Mouse (Mus musculus) urinary bladder, adult 2 months (tissue): ENCODE measurements around the gene Zfp462. TPM values are rescaled to one million over a fixed set of nuclear protein-coding genes. Genes with fewer than 3 reads are reported as not detected.
"Not testable (repeated sequence)": the region's sequence is repeated elsewhere in the genome, so short reads cannot be mapped to it uniquely, and the experiment has no call there.

Experiments used
- DNase-seq: peaks from one replicate; pipeline ENCODE4 v3.0.0; 2022; ENCODE audit warnings: low spot score
- polyA plus RNA-seq: library from polyadenylated mRNA; depleted of rRNA; stranded (reverse); fragments of >200 nt; gene quantifications from 2 replicates; pipeline ENCODE4 v1.2.3, GENCODE M21; 2012; rRNA removed

Gene Zfp462
- 7.8 and 7.9 TPM in 2 replicates for polyA plus RNA-seq

DNA sequence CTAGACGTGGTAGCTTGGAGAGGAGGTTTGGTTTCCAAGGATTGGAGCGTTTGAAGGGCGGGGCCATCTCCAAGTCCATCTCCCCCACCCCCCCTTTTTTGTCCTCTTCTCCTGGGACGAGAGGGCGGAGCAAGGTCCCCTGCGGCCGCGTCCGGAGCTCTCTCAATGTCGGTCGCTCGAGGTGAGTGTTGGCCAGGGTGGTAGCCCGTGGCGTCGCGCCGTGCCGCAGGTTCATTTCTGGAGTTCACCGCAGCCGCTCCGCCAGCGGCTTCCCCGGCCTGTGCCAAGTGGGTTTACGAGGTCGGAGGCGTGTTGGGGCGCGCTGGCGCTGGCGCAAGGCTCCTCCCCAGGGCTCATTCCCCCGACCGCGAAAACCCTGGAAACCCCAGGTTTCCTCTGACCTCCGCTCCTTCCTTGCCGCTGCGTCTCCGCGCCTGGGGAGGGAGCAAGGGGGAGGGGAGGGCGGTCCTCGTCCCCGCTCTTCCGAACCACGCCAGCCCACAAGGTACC, at the start of gene Zfp462:
Gene Zfp462, plus strand, starts transcription at position 128 of the 510 bp plus-strand sequence.
- DNase-seq: peak; percentile 65

DNA sequence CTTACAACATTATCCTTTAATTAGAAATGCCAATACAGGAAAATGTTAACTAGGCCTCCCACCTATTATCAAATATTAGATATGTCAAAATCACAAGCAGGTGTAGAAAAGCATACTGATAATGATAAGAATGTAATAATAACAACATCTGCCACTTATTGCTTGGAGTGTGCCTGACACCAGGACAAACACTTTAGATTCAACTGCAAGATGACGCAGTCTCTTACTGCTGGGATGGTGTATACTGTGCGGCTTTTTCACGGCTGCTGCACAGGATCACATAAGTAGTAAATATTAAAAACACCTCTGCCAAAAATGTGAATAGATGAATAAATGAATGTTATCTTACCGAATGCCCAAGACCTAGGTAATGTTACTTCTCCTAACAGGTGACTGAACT, 48.8 kb upstream of the Zfp462 start:
- no peak for DNase-seq

DNA sequence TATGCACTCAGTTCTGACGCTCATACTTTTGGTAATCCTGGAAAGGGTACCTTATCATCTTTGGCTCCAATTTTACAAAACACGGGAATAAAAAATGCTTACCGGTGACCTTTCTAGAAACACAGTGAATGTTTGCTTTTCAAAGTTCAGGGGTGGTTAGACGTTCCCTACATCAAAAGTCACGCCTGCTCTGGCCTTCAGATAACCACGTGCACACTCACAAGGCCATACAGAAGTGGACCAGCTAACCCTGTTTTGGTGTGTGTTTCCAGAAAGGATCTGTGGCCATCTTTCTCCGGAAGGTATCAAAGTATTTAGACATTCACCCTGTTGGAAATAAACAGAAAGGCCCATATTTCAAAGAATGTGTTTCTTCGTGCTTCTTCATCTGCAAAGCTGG, 40.2 kb upstream of the Zfp462 start:
- DNase-seq: no peak

DNA sequence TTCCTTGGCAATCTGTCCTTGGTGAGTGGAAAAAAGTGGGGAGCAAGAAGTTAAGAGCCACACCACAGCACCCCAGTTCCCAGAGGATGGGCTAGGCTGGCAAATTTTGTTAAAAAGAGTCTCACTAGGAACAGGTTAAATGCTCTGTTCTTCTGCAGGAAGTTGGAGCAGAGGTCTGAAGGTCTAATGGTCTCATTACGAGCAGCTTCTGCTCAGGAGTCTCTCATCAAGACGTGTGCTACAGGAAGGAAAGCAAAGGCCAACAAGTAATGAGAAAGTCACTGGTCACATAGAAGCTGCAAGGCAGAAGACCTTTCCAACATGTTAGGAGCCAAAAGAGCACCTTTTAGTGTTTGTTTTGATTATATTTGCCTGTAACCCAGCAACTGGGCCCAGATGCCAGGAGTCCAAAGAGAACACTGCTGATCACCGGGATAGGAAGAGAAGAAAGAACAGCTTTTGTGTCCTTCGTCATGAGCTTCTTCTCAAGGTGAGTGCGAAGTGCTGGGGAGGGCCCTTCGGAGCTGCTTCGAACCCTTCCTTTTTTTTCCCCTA, 39.4 kb upstream of the Zfp462 start:
- DNase-seq: no peak

DNA sequence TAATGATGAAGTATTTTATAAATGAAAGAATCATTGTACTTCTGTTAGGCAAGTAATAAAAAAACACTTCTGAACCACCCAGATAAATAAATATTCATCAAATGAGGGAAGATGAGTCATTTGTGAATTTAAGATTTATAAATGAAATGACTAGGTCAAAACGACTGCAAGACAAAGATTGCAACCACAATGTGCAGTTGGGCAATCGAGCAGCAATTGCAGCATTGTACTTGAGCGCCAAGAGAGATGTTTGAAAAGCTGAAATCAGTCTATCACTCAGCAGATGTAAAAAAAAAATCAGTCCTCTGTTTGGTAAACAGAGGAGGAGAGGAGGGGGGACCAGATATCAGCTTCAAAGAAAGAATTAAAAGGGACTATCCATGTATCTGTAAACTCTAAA, 34.5 kb upstream of the Zfp462 start:
- DNase-seq: no peak

DNA sequence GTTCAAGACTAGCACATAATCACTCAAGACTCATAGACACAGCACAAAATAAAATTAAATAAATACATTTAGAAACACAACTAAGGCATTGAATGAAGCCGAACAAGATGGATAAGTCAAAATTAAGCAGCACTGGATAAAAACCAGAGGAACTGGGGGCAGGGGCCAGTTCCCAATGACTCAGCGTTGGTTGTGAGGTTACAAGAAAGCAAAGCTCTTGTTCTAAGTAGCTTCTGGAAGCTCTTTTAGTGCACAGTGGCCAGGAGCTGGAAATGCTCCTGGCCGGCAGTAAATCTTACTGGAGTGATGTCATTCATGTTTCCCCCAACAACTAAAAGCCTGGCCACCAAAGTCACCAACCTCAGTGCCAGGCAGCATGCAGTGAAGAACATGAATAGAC, 26.6 kb upstream of the Zfp462 start:
- no peak for DNase-seq

DNA sequence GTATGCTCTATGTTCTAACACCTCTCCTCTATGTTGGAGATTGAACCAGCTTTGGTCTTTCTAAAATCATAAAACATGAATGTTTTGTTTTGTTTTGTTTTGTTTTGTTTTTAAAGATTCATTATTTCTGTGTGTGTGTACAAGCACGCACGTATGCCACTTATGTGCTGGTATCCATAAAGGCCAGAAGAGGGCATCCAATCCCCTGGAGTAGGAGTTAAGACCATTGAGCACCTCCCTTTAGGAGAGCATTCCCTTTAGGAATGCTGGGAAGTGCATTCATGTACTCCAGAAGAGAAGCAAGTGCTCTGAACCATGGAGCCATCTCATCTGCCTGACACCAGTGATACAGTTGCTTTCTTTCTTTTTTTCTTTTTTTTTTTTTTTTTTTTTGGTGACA, 21.5 kb upstream of the Zfp462 start:
- DNase-seq: no peak

DNA sequence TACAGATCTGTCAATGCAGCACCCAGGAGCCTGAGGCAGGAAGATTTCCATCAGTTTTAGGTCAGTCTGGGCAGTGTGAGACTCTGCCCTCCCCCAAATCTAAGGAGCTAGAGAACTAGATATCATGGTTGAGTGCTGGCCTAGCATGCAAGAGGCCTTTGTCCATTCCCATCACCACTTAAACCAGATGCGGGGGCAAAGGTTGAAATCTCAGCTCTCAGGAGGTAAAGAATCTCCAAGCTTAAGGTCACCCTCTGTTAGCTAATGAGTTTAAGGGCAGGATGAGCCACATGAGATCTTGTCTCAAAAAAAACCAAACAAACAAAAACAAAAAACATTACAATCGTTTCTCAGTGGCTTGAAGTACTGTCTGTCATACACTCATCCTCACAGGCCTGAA, 20.5 kb upstream of the Zfp462 start:
- no peak for DNase-seq

DNA sequence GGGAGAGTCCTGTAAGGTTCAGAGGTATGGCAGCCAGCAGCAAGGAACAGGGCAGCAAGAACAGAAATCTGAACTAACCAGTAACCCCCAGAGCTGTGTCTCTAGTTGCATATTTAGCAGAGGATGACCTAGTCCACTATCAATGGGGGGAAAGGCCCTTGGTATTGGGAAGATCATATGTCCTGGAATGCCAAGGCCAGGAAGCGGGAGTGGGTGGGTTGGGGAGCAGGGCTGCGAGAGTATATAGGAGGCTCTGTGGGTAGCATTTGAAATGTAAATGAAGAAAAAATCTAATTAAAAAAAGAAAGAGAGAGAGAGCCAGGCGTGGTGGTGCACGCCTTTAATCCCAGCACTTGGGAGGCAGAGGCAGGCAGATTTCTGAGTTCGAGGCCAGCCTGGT, 18.4 kb upstream of the Zfp462 start:
- DNase-seq: not testable (repeated sequence)

DNA sequence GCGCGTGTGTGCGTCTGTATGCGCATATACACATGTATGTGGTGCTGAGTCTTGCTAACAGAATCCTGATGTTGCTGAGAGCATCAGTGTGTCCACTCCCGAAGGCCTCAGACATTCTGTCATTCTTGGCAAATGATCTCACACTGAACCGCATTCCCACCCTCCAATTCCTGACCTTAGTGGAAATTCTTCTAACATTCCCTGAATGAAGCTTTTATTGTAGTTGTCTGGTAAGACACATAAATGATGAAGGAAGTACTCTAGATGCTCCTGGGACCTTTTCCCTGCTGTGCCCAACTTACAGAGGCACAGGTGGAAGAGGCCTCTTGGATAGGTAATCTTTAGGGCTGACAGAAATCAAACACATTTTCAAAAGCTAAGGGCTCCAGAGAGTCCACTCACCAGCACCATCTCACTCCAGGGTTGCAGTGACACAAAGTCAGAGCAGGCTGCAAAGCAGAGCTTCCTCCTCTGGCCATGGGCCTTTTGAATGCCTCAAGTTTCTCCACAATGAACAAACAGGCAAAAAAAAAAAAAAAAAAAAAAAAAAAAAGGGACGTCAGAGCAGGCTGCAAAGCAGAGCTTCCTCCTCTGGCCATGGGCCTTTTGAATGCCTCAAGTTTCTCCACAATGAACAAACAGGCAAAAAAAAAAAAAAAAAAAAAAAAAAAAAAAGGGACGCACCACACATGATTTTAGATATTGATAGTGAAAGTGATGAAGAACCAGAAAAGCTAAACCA, 17.4 kb upstream of the Zfp462 start:
- DNase-seq: not testable (repeated sequence)

DNA sequence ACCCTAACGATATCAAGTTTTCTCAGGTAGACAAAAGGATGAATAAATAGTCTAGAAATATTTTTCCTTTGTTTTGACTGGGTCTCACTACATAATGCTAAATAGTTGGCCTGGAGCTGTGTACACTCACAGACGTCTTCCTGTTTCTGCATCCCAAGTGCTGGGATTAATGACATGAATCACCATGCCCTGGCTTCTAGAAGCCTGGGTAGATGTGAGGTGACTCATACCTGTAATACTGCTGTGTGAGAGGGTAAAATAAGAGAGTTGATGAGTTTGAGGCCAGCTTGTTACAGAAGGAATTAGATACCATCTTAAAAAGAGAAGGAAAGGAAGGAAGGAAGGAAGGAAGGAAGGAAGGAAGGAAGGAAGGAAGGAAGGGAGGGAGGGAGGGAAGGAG, 15.2 kb upstream of the Zfp462 start:
- no peak for DNase-seq

DNA sequence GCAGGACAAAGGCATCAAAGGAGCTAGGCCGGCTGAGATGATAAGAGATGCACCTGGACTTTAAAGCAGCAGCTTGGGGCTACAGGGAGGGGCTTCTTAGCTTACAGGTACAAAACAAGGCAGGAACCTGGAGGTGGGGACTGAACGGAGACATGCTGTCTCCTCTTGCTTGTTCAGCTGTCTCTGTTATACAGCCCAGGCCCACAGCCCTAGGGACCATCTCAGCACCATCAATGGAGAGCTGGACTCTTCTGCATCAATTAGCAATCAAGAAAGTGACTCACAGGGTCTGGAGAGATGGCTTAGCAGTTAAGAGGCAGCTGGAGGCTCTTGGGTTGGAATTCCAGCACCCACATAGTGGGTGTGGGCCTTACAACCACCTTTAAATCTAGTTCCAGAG, 12.2 kb upstream of the Zfp462 start:
- DNase-seq: no peak

DNA sequence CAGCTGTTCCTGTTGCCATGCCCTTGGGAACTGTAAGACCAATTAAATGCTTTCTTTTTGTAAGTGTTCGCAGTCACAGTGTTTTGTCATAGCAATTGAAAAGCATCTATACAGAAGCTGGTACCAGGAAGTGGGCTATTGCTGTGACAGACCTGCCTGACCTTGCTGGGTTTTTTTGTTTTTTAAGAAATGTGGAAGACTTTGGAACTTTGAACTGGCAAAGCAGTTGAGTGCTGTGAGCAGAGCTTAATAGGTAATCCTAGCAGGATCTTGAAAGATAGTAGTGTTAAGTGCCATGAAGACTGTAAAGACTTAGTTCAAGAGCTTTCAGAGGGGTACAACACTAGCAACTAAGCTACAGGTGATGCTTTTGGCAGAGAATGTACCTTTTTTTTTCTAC, 7.7 kb upstream of the Zfp462 start:
- DNase-seq: no peak

DNA sequence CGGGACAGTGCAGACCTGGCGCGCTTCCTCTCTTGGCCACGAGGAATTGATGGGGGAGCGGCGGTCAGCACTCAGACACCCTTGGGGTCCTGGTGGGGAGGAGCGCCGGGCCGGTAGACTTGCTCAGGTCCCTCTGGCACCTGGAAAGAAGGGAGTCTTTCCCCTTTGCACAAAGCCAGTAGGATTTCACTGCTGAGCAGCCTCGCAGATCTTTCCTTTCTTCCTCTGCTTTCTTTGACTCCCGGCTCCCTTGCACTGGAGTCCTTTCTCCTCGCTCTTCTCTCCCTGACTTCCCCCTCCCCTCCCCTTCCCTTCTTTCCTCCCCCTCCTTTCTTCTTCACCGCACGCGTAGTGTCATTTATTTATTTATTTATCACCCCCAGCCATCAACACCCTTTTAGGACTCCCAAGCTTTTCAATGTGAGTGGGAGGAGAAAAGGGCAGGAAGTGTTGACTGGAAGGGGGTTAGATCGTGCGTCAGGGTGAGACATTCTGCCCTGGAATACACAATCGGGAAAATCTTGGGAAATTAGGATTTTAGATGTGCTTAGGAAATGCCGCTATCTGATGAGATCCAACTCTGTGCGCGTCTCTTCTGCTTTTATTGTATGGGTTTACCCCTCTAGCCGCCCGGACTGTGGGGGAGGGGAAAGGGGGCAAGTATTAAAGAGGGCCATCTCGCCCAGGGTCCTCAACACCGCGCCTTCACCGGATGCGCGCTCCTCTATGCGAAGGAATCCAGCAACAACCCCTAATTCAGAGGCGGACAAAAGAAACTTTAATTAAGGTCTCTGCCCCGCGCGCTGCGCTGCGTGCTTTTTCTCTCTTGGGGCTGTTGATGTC, 976 bp downstream of the Zfp462 start:
- no peak for DNase-seq

DNA sequence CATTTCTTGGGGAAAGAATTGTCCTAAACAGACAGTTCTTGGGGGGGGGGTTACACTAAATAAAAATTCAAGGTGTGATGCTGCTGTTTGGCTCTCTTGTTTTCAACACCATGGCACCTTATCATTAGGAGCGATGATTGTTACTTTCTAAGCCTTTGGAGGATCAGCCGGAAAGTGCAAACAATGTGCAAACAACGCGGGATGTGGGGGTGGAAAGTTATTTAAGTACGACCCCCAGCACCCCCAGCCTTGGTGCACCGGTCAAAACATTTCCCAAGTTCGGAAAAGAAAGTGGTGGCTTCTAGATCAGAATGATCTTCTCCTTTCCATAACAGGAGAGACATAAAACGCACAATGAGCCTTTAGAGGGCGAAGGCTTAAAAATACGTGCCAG, 1.8 kb downstream of the Zfp462 start:
- DNase-seq: no peak

DNA sequence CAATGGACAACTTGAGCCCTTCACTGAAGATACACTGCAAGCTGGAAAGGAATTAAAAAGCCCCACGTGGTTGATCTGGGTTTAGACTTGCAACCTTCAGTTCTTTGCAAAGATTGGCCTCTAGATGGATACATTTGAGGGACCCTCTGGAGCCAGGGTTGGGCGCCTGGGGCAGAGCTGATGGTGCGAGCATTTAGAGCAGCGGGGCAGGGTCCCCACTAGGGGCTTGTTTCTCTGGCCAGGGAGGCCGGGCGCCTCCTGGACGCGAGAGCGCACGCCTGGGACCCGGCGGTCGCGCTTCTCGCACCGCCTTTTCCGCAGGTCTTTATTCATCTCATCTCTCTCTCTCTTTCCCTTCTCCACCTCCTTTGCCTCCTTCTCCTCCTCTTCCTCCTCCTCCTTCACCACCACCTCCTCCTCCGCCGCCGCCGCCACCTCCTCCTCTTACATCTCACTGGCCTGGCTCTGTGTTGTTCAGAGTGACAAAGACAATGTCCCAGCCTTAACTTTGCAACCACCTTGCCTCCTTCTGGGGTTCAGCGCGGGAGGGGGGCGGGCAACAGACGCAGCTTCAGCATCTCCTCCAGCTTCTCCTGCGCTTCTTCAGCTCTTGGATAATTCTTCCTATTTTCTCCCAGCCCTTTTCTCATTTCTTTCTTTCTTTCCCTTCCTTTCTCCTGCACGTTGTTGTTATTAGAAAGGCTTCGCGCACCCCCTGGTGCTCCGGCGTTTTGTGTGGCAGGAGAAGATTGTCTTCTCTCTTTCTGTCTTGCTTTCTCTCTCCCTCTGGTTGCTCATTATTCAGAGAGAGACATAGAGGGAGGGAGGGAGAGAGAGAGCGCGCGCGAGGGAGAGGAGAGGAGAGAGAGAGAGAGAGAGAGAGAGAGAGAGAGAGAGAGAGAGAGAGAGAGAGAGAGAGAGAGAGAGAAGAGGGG, 2.5 kb downstream of the Zfp462 start:
- peak; percentile 30 for DNase-seq

DNA sequence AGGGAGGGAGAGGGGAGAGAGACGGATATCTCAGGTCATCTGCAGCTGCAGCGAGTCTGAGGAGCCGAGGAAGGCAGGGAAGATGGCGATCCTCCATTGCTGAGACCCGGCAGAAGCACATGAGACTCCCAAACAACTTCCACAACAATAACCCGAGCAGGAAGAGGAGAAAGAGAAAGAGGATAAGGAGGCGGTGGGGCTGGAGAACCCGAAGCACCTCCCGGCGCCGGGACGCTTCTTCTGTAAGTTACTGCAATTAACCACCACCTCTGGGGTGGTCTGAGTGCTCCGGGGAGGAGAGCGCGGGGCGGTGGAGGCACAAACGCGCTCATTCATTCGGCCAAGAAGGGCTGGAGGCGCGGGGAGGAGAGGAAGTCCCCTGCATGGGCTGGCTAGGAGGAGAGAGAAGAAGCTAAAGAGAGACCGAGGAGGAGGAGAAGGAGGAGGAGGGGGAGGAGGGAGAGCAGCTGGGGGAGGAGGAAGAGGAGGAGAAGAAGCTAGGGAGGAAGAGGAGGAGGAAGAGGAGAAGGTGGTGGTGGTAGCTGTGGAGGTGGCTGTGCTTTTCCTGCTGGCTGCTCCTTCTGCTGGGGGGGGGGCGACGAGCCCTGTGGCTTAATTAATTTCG, 3.3 kb downstream of the Zfp462 start:
- peak; percentile 54 for DNase-seq

DNA sequence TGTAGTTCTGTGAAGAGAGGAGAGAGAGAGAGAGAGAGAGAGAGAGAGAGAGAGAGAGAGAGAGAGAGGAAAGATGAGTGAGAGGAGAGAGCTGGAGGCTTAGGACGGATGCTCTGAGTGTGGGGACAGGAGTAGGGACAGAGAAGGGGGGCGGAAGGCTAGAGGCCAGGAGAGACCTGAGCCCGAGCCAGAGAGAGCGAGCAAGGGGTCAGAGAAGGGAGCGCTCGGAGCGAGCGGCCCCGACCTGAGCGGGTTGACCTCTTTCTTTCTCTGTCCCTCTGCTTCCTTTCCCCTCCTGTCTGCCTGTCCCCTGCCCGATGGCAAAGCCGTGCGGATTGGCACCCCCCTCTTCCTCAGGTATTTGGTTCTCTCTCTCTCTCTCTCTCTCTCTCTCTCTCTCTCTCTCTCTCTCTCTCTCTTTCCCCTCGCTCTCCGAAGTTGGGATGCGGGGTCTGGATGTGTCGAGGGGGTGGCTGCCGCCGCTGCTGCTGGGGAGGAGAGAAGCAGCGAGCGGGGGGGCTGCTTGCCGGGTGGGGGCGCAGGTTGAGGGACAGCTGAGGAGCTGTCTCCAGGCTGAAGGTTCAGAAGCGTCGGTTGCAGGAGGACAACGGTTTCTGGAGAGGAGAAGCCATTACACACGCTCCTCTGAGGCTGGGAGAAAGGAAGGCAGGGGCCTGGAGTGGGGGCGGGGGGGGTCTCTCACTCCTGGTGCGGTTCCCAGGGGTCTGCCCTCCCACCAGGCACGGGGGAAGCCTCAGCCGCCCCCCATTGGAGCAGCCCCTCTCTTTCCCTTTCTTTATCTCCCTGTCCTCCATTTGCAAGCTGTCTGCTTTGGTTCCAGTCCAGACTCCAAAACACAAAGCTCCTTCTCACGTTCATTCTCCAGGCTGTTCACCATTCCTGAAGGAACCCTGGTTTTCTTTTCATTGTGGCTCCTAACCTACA, 4.0 kb downstream of the Zfp462 start:
- DNase-seq: peak; percentile 25

DNA sequence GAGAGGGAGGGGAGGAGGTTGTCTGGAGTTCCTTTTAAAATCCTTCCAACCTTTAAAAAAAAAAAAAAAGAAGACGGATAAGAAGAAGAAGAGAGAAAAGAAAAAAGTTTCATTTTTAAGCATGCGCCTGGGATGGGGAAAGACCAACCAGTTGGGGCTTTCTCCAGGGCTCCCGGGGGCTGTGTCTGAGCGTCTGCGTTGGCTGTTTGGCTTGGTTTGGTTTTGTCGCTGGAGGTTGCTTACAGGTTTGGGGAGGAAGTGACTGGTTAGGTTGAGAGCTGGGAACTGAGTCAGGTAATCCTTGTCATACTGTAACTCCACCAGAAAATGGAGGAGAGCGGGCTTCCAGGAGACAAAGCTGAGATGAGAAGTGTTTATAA, 4.7 kb downstream of the Zfp462 start:
- no peak for DNase-seq

DNA sequence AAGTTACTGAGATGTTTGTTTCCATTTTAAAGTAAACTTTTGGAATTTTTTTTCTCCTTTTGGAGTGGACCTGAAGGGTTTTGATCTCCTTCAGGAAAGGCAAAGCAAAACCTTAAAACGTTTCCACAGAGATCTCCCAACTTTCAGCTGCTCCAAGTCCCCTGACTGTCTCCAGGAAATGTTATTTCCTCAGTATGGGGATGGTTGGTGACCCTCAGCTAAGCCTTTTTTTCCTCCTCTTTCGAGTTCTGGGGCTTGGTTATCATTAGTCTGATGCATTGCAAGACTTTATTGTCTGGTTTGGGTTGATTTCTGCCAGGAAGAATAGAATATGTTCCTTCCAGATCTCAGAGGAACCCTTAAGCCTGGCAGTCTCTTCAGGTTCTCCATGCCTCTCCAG, 5.3 kb downstream of the Zfp462 start:
- DNase-seq: no peak
